Mouse (Mus musculus) limb, embryonic 13.5 days (tissue): ENCODE data around the gene AY074887. TPM values are rescaled to one million over a fixed set of nuclear protein-coding genes. Genes with fewer than 3 reads are reported as not detected.
"Not testable (repeated sequence)": the region's sequence is repeated elsewhere in the genome, so short reads cannot be mapped to it uniquely, and the experiment has no call there.

Experiments
- ATAC-seq: fragments of 200-750 bp; cut with Nextera tagmentation; 2 replicates; pipeline ENCODE4 v1.8.0; 2017; ENCODE audit warnings: low read depth, moderate number of reproducible peaks, moderate TSS enrichment; ENCODE audit not compliant: low FRiP score
- H3K27ac ChIP-seq: fragments of 300-500 bp; sonication (generic); 2 replicates; pipeline ENCODE4 v1.5.1; 2015; ENCODE audit warnings: inconsistent platforms, mild to moderate bottlenecking, moderate library complexity
- H3K27me3 ChIP-seq: fragments of 300-500 bp; sonication (generic); 2 replicates; pipeline ENCODE4 v1.6.1; 2015; ENCODE audit warnings: mild to moderate bottlenecking, inconsistent platforms
- H3K36me3 ChIP-seq: fragments of 300-500 bp; sonication (generic); 2 replicates; pipeline ENCODE4 v1.6.1; 2015; ENCODE audit warnings: inconsistent platforms, mild to moderate bottlenecking, moderate library complexity
- H3K4me1 ChIP-seq: fragments of 300-500 bp; sonication (generic); 2 replicates; pipeline ENCODE4 v1.6.1; 2015; ENCODE audit warnings: inconsistent platforms
- H3K4me2 ChIP-seq: fragments of 300-500 bp; sonication (generic); replicated peaks from 2 replicates; pipeline ENCODE4 v1.6.1; 2015; ENCODE audit warnings: inconsistent platforms, mild to moderate bottlenecking, moderate library complexity
- H3K4me3 ChIP-seq: fragments of 300-500 bp; sonication (generic); 2 replicates; pipeline ENCODE4 v1.5.1; 2015; ENCODE audit warnings: moderate library complexity, mild to moderate bottlenecking, inconsistent platforms
- H3K9ac ChIP-seq: fragments of 300-500 bp; sonication (generic); 2 replicates; pipeline ENCODE4 v1.6.1; 2015; ENCODE audit warnings: mild to moderate bottlenecking, inconsistent platforms
- H3K9me3 ChIP-seq: fragments of 300-500 bp; sonication (generic); 2 replicates; pipeline ENCODE4 v1.6.1; 2016; ENCODE audit warnings: inconsistent platforms
- WGBS: fragments of 180-500 bp; shearing (Covaris S2); methylation state at CpG from one replicate; pipeline ENCODE4 v1.1.7; 2015; 5-methylcytosine and 5-hydroxymethylcytosine counted together
- polyA plus RNA-seq: library from polyadenylated mRNA; unstranded; fragments of >200 nt; fragmentation: Nextera tagmentation; extraction: Ambion mirVana; gene quantifications from 2 replicates; pipeline ENCODE4 v1.2.1, GENCODE M21; 2015

AY074887 gene
- 1.0 and 1.2 TPM in 2 replicates for polyA plus RNA-seq

- Histone ChIP-seq H3K4me1 (peaks cover 14% of the 10 kb centered on the region), H3K9ac (peak within 1 kb of the TSS; percentile 92), H3K4me2 (peak within 1 kb of the TSS; percentile 78), H3K9me3 (no peaks in the 10 kb centered on the region), H3K27me3 (no peaks in the 10 kb centered on the region), H3K36me3 (peaks cover 37% of the 10 kb centered on the region), H3K27ac (peak within 1 kb of the TSS; percentile 91), H3K4me3 (peak within 1 kb of the TSS; percentile 87)
- ATAC-seq, result peak; percentile 99
- 0% methylated on average over 62 of the region's 65 CpGs for WGBS
Measured at GRCm38 (mm10) chr9:54950575-54951321, at the start of gene AY074887, which contains the start of gene Psma4. AY074887 (minus strand) TSS chr9:54950998. Psma4 (plus strand) TSS chr9:54950790.

DNA sequence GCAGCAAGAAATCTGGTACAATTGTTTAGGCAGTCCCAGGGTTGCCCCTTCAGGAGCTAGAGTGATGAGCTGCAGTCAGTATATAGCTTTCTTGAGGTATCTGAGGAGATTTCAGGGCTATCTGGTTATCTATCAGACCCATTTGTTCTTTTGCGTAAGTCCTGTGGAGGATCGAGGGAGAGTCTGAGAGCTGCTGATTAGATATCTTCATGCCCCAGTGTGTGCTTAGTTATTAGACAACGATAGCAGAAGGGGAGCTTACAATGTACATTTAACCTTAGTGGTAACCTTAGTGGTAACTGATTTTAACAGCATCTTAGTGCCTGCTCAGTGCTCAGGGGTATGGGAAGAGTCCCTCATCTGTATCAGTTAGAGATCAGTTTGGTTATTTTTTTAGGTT is 44.8 kb upstream of the AY074887 start:
- ATAC-seq, result no peak
- Histone ChIP-seq H3K4me1 (no peaks in the 10 kb centered on the region), H3K4me3 (no peak overlapping the region), H3K9me3 (no peaks in the 10 kb centered on the region), H3K9ac (no peak overlapping the region), H3K27ac (no peak overlapping the region), H3K36me3 (no peaks in the 10 kb centered on the region), H3K27me3 (no peaks in the 10 kb centered on the region), H3K4me2 (no peak overlapping the region)
- WGBS, result 91% methylated on average over 3 of the region's 3 CpGs

- no peak overlapping the region for H3K4me2 ChIP-seq
- H3K4me1 ChIP-seq, result no peaks in the 10 kb centered on the region
- H3K4me3 ChIP-seq, result no peak overlapping the region
- no peak for ATAC-seq
- no peaks in the 10 kb centered on the region for H3K36me3 ChIP-seq
- H3K9ac ChIP-seq, result no peak overlapping the region
- 45% methylated on average over 3 of the region's 3 CpGs for WGBS
- H3K27ac ChIP-seq, result no peak overlapping the region
- H3K9me3 ChIP-seq, result no peaks in the 10 kb centered on the region
- H3K27me3 ChIP-seq, result no peaks in the 10 kb centered on the region
Measured at GRCm38 (mm10) chr9:54994381-54994780, 43.6 kb upstream of the AY074887 start.

DNA sequence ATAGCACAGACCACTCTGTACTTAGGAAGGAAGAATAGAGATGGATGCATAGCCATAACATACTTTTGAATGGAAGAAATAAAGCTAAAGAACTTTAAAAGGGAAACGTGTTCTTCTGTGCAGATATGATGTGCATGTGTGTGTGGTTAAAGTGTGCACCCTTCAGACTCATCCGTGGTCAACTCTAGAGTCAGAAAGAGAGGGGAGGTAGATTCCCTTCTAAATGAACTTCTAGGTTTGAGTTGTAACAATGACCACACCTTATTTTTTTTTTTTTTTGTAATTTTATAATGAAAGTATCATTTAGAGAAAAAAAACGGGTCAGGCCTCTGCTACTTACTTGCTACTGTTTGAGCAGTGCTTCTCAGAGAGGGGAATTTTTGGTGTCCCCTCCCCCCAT is 39.6 kb upstream of the AY074887 start:
- no peak overlapping the region for H3K4me2 ChIP-seq
- 78% methylated on average over 3 of the region's 3 CpGs for WGBS
- no peak overlapping the region for H3K9ac ChIP-seq
- ATAC-seq, result no peak
- H3K4me3 ChIP-seq, result no peak overlapping the region
- H3K27me3 ChIP-seq, result no peaks in the 10 kb centered on the region
- H3K9me3 ChIP-seq, result no peaks in the 10 kb centered on the region
- no peak overlapping the region for H3K27ac ChIP-seq
- H3K36me3 ChIP-seq, result no peaks in the 10 kb centered on the region
- H3K4me1 ChIP-seq, result no peaks in the 10 kb centered on the region

DNA sequence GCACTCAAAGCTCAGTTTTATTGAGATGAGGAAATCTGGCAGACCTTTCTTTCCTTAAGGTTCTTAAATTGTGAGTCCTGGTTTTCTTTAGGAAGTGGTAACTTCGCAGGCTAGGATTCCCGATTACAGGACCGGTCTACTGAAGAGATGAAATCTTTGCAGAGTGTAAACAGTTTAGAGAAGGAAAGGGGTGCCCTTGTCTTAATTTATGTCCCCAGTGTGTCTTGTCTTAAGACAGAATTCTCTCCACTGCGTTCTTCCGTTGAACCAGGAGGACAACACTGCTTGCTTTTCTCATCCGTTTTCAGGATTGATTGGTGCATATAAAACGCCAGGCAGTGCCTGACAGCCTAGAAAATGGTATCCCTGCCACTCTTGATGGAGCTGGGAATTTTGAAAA is 31.6 kb upstream of the AY074887 start:
- H3K36me3 ChIP-seq, result no peaks in the 10 kb centered on the region
- WGBS, result 5% methylated on average over 7 of the region's 7 CpGs
- peaks cover 42% of the 10 kb centered on the region for H3K27me3 ChIP-seq
- H3K4me3 ChIP-seq, result peak overlapping the region; percentile 69
- no peak overlapping the region for H3K27ac ChIP-seq
- no peaks in the 10 kb centered on the region for H3K9me3 ChIP-seq
- peaks cover 15% of the 10 kb centered on the region for H3K4me1 ChIP-seq
- no peak overlapping the region; the same call in 1 of the 2 replicates for H3K9ac ChIP-seq
- H3K4me2 ChIP-seq, result peak overlapping the region; percentile 90
- ATAC-seq, result no peak

GRCm38 (mm10) chr9:54981291-54982191 is 30.7 kb upstream of the AY074887 start:
- Histone ChIP-seq H3K4me2 (peak overlapping the region; percentile 90), H3K4me3 (peak overlapping the region; percentile 69), H3K27me3 (peaks cover 42% of the 10 kb centered on the region), H3K9me3 (no peaks in the 10 kb centered on the region), H3K36me3 (no peaks in the 10 kb centered on the region), H3K27ac (no peak overlapping the region), H3K4me1 (peaks cover 15% of the 10 kb centered on the region), H3K9ac (peak overlapping the region; percentile 71)
- ATAC-seq, result peak; percentile 76; the same call in 1 of the 2 replicates
- WGBS, result under 1% methylated on average over 84 of the region's 85 CpGs

- H3K9me3 ChIP-seq, result no peaks in the 10 kb centered on the region
- ATAC-seq, result no peak
- peak within 1 kb of the TSS; percentile 90 for H3K4me2 ChIP-seq
- H3K4me3 ChIP-seq, result peak within 1 kb of the TSS; percentile 69
- H3K36me3 ChIP-seq, result no peaks in the 10 kb centered on the region
- 68% methylated on average over 8 of the region's 8 CpGs for WGBS
- H3K9ac ChIP-seq, result peak within 1 kb of the TSS; percentile 71
- H3K27ac ChIP-seq, result no peak within 1 kb of the TSS
- H3K27me3 ChIP-seq, result peaks cover 42% of the 10 kb centered on the region
- peaks cover 15% of the 10 kb centered on the region for H3K4me1 ChIP-seq
Measured at GRCm38 (mm10) chr9:54980674-54981073, 29.9 kb upstream of the AY074887 start, which contains the start of gene Chrna5. Chrna5 (plus strand) TSS chr9:54980880.

GRCm38 (mm10) chr9:54969972-54970637 is 19.3 kb upstream of the AY074887 start:
- Histone ChIP-seq H3K27ac (no peak overlapping the region), H3K4me3 (no peak overlapping the region), H3K4me2 (no peak overlapping the region), H3K9ac (no peak overlapping the region), H3K36me3 (no peaks in the 10 kb centered on the region), H3K4me1 (no peaks in the 10 kb centered on the region), H3K27me3 (no peaks in the 10 kb centered on the region), H3K9me3 (no peaks in the 10 kb centered on the region)
- no peak for ATAC-seq
- 70% methylated on average over 8 of the region's 8 CpGs for WGBS

GRCm38 (mm10) chr9:54963669-54964068 is 12.9 kb upstream of the AY074887 start:
- H3K36me3 ChIP-seq, result peaks cover 18% of the 10 kb centered on the region
- no peak overlapping the region for H3K4me2 ChIP-seq
- no peak for ATAC-seq
- H3K9ac ChIP-seq, result no peak overlapping the region
- H3K4me3 ChIP-seq, result no peak overlapping the region
- H3K9me3 ChIP-seq, result no peaks in the 10 kb centered on the region
- H3K27ac ChIP-seq, result no peak overlapping the region
- H3K27me3 ChIP-seq, result no peaks in the 10 kb centered on the region
- H3K4me1 ChIP-seq, result no peaks in the 10 kb centered on the region

GRCm38 (mm10) chr9:54961059-54961458 is 10.3 kb upstream of the AY074887 start:
- WGBS, result 90% methylated on average over 4 of the region's 4 CpGs
- Histone ChIP-seq H3K4me2 (no peak overlapping the region), H3K4me3 (no peak overlapping the region), H3K27ac (no peak overlapping the region), H3K36me3 (peaks cover 43% of the 10 kb centered on the region), H3K4me1 (no peaks in the 10 kb centered on the region), H3K27me3 (no peaks in the 10 kb centered on the region), H3K9ac (no peak overlapping the region), H3K9me3 (no peaks in the 10 kb centered on the region)
- ATAC-seq, result no peak

DNA sequence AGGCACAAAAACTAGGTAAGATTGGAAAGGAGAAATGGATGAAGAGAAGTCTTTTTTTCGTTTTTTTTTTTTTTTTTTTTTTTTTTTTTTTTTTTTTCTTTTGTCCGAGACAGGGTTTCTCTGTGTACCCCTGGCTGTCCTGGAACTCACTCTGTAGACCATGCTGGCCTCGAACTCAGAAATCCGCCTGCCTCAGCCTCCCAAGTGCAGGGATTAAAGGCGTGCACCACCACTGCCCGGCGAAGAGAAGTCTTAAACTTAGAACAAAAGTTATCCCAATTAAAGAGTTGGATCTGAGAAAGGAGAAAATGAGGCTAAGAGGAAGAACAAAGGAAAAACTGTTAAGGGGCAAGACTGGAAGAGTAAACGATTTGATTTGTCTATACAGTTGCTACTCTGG is 636 bp downstream of the AY074887 start:
- Histone ChIP-seq H3K36me3 (peaks cover 31% of the 10 kb centered on the region), H3K4me1 (peaks cover 14% of the 10 kb centered on the region), H3K9ac (peak overlapping the region; percentile 57; the same call in 1 of the 2 replicates), H3K4me2 (peak overlapping the region; percentile 78), H3K4me3 (peak overlapping the region; percentile 87), H3K27ac (peak overlapping the region; percentile 73)
- H3K27me3 ChIP-seq, ATAC-seq, H3K9me3 ChIP-seq: not testable (repeated sequence)
- 45% methylated on average over 8 of the region's 8 CpGs for WGBS

DNA sequence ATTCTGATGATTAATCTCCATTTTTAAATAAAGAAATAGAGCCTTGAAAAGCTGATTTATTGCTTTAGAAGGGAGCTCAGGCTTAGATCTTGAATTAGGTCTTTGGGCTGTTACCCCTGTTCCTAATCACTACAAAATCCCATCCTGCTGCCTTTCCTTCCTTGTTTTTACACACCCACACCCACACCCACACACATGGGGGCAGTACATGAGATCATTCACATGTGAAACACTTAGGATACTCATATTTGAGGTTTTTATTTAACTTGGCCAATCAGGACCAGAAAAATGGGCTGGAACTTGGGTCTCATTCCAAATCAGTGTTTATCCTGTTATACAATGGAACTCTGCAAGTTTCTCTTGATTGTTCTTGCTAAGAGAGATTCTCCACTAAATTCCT is 1.3 kb downstream of the AY074887 start:
- Histone ChIP-seq H3K27me3 (no peaks in the 10 kb centered on the region), H3K4me2 (no peak overlapping the region), H3K4me3 (no peak overlapping the region), H3K9me3 (no peaks in the 10 kb centered on the region), H3K4me1 (peaks cover 14% of the 10 kb centered on the region), H3K36me3 (peaks cover 27% of the 10 kb centered on the region), H3K9ac (no peak overlapping the region), H3K27ac (no peak overlapping the region)
- ATAC-seq, result no peak
